Mouse (Mus musculus) layer of hippocampus, adult 9-10 months (tissue): ENCODE data around the gene Gm11239.
"Not testable (repeated sequence)": the region's sequence is repeated elsewhere in the genome, so short reads cannot be mapped to it uniquely, and the experiment has no call there.

Experiments
- DNase-seq: peaks from one replicate; pipeline ENCODE4 v3.0.0; 2022; ENCODE audit warnings: low spot score

Gene Gm11239

DNA sequence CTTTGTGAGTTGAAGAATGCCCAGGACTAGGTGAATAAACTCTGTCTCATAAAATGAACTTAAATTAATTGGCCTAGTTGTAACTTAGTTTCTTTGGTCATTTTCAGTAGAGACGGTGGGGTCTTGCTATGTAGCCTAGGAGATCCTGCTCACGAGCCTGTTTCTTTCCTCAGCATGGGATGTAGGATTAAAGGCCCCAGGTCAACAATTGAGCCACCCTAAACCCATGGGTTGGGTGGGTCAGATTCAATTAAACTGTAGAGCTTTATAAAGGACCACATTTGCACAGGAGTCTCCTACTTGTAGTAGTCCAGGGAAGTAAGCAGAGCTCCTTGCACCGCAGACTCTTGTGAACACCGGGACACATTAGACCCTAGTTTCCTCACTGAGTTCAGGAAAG, at the start of gene Gm11239:
Gene Gm11239 (plus strand): TSS at position 301 of the 400 bp plus-strand sequence.
- DNase-seq: not testable (repeated sequence)

DNA sequence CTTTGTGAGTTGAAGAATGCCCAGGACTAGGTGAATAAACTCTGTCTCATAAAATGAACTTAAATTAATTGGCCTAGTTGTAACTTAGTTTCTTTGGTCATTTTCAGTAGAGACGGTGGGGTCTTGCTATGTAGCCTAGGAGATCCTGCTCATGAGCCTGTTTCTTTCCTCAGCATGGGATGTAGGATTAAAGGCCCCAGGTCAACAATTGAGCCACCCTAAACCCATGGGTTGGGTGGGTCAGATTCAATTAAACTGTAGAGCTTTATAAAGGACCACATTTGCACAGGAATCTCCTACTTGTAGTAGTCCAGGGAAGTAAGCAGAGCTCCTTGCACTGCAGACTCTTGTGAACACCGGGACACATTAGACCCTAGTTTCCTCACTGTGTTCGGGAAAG, 45.5 kb upstream of the Gm11239 start, which contains the start of gene Gm11237:
Gene Gm11237 (plus strand): TSS at position 301 of the 400 bp plus-strand sequence.
- not testable (repeated sequence) for DNase-seq

DNA sequence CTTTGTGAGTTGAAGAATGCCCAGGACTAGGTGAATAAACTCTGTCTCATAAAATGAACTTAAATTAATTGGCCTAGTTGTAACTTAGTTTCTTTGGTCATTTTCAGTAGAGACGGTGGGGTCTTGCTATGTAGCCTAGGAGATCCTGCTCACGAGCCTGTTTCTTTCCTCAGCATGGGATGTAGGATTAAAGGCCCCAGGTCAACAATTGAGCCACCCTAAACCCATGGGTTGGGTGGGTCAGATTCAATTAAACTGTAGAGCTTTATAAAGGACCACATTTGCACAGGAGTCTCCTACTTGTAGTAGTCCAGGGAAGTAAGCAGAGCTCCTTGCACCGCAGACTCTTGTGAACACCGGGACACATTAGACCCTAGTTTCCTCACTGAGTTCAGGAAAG, 30.3 kb upstream of the Gm11239 start, which contains the start of gene Gm11236:
Gene Gm11236 (plus strand): TSS at position 301 of the 400 bp plus-strand sequence.
- DNase-seq: not testable (repeated sequence)

DNA sequence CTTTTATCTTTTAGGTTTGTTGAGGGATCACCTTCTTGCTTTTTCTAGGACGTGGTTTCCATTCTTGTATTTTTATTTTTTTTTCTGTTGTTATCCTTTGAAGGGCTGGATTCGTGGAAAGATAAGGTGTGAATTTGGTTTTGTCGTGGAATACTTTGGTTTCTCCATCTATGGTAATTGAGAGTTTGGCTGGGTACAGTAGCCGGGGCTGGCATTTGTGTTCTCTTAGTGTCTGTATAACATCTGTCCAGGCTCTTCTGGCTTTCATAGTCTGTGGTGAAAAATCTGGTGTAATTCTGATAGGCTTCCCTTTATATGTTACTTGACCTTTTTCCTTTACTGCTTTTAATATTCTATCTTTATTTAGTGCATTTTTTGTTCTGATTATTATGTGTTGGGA, 6.3 kb upstream of the Gm11239 start:
- DNase-seq: not testable (repeated sequence)

DNA sequence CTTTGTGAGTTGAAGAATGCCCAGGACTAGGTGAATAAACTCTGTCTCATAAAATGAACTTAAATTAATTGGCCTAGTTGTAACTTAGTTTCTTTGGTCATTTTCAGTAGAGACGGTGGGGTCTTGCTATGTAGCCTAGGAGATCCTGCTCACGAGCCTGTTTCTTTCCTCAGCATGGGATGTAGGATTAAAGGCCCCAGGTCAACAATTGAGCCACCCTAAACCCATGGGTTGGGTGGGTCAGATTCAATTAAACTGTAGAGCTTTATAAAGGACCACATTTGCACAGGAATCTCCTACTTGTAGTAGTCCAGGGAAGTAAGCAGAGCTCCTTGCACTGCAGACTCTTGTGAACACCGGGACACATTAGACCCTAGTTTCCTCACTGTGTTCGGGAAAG, 15.1 kb downstream of the Gm11239 start, which contains the start of gene Gm428:
Gene Gm428 (plus strand): TSS at position 301 of the 400 bp plus-strand sequence.
- not testable (repeated sequence) for DNase-seq

DNA sequence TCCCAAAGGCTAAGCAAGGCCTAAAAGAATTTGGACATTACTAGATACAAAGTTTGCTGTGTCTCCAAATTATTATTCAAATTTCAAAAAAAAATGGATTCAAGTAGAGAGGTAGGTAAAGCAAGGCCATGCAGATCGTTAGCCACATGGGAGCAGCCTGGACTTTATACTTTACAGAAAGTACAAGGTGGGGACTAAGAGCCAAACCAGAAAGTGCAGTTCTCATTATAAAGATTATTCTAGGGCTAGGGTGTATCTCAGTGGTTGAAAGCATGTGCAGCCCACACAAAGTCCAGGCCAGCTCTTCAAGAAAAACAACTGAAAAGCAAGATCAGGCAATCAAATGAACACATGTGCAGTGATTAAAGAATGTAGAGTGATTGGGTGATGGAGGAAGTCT, 50.6 kb downstream of the Gm11239 start:
- DNase-seq: no peak

DNA sequence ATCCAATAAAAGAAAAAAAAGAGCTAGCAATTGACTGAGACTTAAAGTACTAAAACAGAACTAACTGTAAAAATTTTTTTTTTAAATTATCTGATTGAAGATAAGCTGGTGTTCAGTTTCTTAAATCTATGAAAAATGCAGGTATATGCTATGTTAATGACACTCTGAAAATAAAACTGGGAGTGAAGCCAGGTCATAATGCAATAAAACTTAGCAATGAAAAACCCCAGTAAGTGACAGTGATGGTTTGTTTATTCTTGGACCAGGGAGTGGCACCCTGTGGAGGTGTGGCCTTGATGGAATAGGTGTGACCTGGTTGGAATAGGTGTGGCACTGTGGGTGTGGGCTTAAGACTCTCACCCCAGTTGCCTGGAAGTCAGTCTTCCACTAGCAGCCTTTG, 51.7 kb downstream of the Gm11239 start:
- no peak for DNase-seq
